Mouse (Mus musculus) limb, embryonic 15.5 days (tissue): ENCODE measurements around the gene Nr1d1. TPM values are rescaled to one million over a fixed set of nuclear protein-coding genes. Genes with fewer than 3 reads are reported as not detected.

Experiments
- ATAC-seq: fragments of 200-750 bp; cut with Nextera tagmentation; 2 replicates; pipeline ENCODE4 v1.8.0; 2017; ENCODE audit warnings: low read depth, moderate TSS enrichment; ENCODE audit not compliant: insufficient number of reproducible peaks, low FRiP score, low TSS enrichment
- H3K27ac ChIP-seq: fragments of 300-500 bp; sonication (generic); 2 replicates; pipeline ENCODE4 v1.5.1; 2015; ENCODE audit warnings: moderate library complexity, mild to moderate bottlenecking, inconsistent platforms
- H3K27me3 ChIP-seq: fragments of 300-500 bp; sonication (generic); 2 replicates; pipeline ENCODE4 v1.6.1; 2015; ENCODE audit warnings: inconsistent platforms
- H3K36me3 ChIP-seq: fragments of 300-500 bp; sonication (generic); 2 replicates; pipeline ENCODE4 v1.6.1; 2015; ENCODE audit warnings: inconsistent platforms
- H3K4me1 ChIP-seq: fragments of 300-500 bp; sonication (generic); 2 replicates; pipeline ENCODE4 v1.6.1; 2015; ENCODE audit warnings: inconsistent platforms
- H3K4me2 ChIP-seq: fragments of 300-500 bp; sonication (generic); 2 replicates; pipeline ENCODE4 v1.6.1; 2015; ENCODE audit warnings: mild to moderate bottlenecking, inconsistent platforms
- H3K4me3 ChIP-seq: fragments of 300-500 bp; sonication (generic); 2 replicates; pipeline ENCODE4 v1.5.1; 2015; ENCODE audit warnings: mild to moderate bottlenecking, inconsistent platforms
- H3K9ac ChIP-seq: fragments of 300-500 bp; sonication (generic); 2 replicates; pipeline ENCODE4 v1.6.1; 2015; ENCODE audit warnings: inconsistent platforms
- H3K9me3 ChIP-seq: fragments of 300-500 bp; sonication (generic); 2 replicates; pipeline ENCODE4 v1.6.1; 2016; ENCODE audit warnings: inconsistent platforms
- WGBS: fragments of 180-500 bp; shearing (Covaris S2); methylation state at CpG from one replicate; pipeline ENCODE4 v1.1.7; 2015; 5-methylcytosine and 5-hydroxymethylcytosine counted together
- polyA plus RNA-seq: library from polyadenylated mRNA; unstranded; fragments of >200 nt; fragmentation: Nextera tagmentation; extraction: Ambion mirVana; gene quantifications from 2 replicates; pipeline ENCODE4 v1.2.1, GENCODE M21; 2015

Gene Nr1d1
- polyA plus RNA-seq, 1 experiment from 2014 or later = 1.2 TPM

DNA sequence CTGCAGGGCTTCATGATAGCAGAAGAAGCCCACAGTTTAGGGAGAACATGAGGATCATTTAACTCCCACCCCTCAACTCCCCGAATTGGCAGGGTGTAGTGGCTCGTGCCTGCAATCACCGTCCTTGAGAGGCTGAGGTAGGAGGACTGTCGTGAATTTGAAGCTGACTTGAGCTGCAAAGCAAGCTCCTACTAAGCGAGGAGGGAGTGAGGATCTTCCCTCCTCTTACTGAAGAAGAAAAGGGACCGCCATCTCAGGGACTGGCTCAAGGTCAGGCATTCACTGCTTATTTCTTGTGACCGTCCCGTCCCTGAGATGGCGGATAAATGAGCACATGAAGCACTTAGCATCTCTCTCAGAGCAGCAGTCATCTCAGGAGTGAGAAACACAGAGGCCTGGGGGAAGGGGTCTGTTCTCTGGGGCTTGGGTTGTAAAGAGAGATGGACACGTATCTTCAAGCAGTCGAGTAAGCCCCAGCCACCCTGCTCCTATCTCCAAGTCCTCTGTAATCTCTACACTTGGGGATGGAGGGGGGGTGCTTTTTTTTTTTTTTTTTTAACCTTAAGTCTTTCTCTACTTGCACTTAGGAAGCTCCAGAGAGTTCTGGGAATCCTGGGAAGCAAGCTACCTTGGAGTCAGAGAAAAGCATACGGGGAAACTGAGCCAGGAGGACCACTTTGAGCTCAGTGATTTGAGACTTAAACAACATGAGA, 1.1 kb upstream of the Nr1d1 start:
- Histone ChIP-seq H3K9me3 (no peaks in the 10 kb centered on the region), H3K9ac (no peak overlapping the region), H3K4me3 (no peak overlapping the region; the same call in 1 of the 2 replicates), H3K4me2 (peak overlapping the region; percentile 87), H3K36me3 (0 out of 2 replicates have a peak, but pooled peaks cover 3% of the 10 kb centered on the region), H3K27ac (peak overlapping the region; percentile 89), H3K4me1 (peaks cover 62% of the 10 kb centered on the region), H3K27me3 (no peaks in the 10 kb centered on the region)
- ATAC-seq = no peak
- WGBS = 44% methylated on average over 12 of the region's 12 CpGs

- Histone ChIP-seq H3K27me3 (no peaks in the 10 kb centered on the region), H3K9me3 (no peaks in the 10 kb centered on the region), H3K27ac (peak overlapping the region; percentile 89), H3K4me3 (peak overlapping the region; percentile 37), H3K4me1 (peaks cover 62% of the 10 kb centered on the region), H3K36me3 (peaks cover 6% of the 10 kb centered on the region; the same call in 1 of the 2 replicates), H3K9ac (no peak overlapping the region), H3K4me2 (peak overlapping the region; percentile 87)
- 4% methylated on average over 15 of the region's 15 CpGs for WGBS
- peak; percentile 66 for ATAC-seq
Measured at GRCm38 (mm10) chr11:98775348-98776051, 367 bp upstream of the Nr1d1 start.

GRCm38 (mm10) chr11:98773635-98774295, 1.4 kb downstream of the Nr1d1 start:
- H3K9ac ChIP-seq = no peak overlapping the region; the same call in 1 of the 2 replicates
- peaks cover 64% of the 10 kb centered on the region for H3K4me1 ChIP-seq
- H3K36me3 ChIP-seq = peaks cover 22% of the 10 kb centered on the region
- H3K4me2 ChIP-seq = peak overlapping the region; percentile 87
- peak; percentile 76 for ATAC-seq
- no peaks in the 10 kb centered on the region for H3K27me3 ChIP-seq
- peak overlapping the region; percentile 35 for H3K27ac ChIP-seq
- WGBS = under 1% methylated on average over 36 of the region's 37 CpGs
- H3K9me3 ChIP-seq = no peaks in the 10 kb centered on the region
- H3K4me3 ChIP-seq = peak overlapping the region; percentile 37

- H3K4me2 ChIP-seq = 0 out of 2 replicates have a peak overlapping the region, but pooled peaks have one; percentile 10
Measured at GRCm38 (mm10) chr11:98772667-98773171, 2.4 kb downstream of the Nr1d1 start.

DNA sequence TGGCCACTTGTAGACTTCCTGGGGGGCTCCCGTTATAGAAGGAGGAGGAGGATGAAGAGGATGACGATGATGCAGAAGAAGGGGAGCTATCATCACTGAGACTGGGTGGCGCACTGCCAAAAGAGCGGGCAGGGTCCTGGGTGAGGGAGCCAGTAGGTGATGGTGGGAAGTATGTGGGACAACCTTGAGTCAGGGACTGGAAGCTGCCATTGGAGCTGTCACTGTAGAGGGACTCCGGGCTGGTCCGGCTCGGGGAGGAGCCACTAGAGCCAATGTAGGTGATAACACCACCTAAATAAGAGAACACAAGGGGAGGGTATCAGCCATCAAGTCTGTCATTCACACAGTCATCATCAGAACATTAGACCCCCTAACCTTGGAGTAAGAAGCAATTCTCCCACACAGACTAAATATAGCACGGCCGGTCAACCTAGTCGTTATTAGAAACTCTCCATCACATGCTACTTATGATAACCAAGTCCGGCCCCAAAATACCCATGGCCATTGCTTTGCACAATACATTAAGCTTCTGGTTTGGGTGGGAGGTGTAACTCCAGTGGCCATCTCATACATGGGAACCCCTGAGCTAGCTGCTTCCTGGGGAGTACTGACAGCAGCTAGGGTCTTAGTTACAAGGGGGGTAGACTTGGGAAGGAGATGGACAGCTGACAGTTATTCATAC, 3.1 kb downstream of the Nr1d1 start:
- H3K4me1 ChIP-seq = peaks cover 71% of the 10 kb centered on the region
- WGBS = 89% methylated on average over 11 of the region's 11 CpGs
- H3K36me3 ChIP-seq = peaks cover 29% of the 10 kb centered on the region
- no peak overlapping the region for H3K9ac ChIP-seq
- no peak for ATAC-seq
- H3K27ac ChIP-seq = 0 out of 2 replicates have a peak overlapping the region, but pooled peaks have one; percentile 3
- H3K4me2 ChIP-seq = no peak overlapping the region
- H3K27me3 ChIP-seq = no peaks in the 10 kb centered on the region
- H3K4me3 ChIP-seq = no peak overlapping the region
- no peaks in the 10 kb centered on the region for H3K9me3 ChIP-seq

More at GRCm38 (mm10) chr11:98772667-98773171, 2.4 kb downstream of the Nr1d1 start:
- H3K27me3 ChIP-seq = no peaks in the 10 kb centered on the region
- peaks cover 70% of the 10 kb centered on the region for H3K4me1 ChIP-seq
- no peak overlapping the region for H3K4me3 ChIP-seq
- 41% methylated on average over 8 of the region's 8 CpGs for WGBS
- H3K9me3 ChIP-seq = no peaks in the 10 kb centered on the region
- peaks cover 29% of the 10 kb centered on the region for H3K36me3 ChIP-seq
- no peak for ATAC-seq
- 0 out of 2 replicates have a peak overlapping the region, but pooled peaks have one; percentile 3 for H3K27ac ChIP-seq
- no peak overlapping the region for H3K9ac ChIP-seq

DNA sequence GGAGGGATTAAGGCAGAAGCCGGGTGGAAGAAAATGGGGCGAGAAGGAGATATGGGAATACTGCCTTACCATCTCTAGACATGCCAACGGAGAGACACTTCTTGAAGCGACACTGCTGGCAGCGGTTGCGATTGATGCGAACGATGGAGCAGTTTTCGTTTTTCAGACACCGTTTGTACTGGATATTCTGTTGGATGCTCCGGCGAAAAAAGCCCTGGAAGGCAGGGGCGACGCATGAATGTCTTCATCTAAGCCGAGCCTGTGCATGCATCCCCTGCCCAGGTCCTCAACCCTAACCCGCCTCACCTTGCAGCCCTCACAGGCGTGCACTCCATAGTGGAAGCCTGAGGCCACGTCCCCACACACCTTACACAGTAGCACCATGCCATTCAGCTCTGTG, 4.0 kb downstream of the Nr1d1 start:
- 94% methylated on average over 18 of the region's 18 CpGs for WGBS
- Histone ChIP-seq H3K27me3 (no peaks in the 10 kb centered on the region), H3K9me3 (no peaks in the 10 kb centered on the region), H3K27ac (no peak overlapping the region), H3K36me3 (peaks cover 31% of the 10 kb centered on the region), H3K9ac (no peak overlapping the region), H3K4me2 (no peak overlapping the region), H3K4me3 (no peak overlapping the region), H3K4me1 (peaks cover 71% of the 10 kb centered on the region)
- no peak for ATAC-seq

- Histone ChIP-seq H3K9ac (no peak overlapping the region), H3K4me3 (no peak overlapping the region), H3K36me3 (peaks cover 35% of the 10 kb centered on the region), H3K4me1 (peaks cover 71% of the 10 kb centered on the region), H3K4me2 (no peak overlapping the region), H3K9me3 (no peaks in the 10 kb centered on the region), H3K27ac (no peak overlapping the region), H3K27me3 (no peaks in the 10 kb centered on the region)
- WGBS = 91% methylated on average over 26 of the region's 26 CpGs
- no peak for ATAC-seq
Measured at GRCm38 (mm10) chr11:98770096-98770975, 4.8 kb downstream of the Nr1d1 start.

GRCm38 (mm10) chr11:98769007-98769954, 5.9 kb downstream of the Nr1d1 start:
- H3K4me2 ChIP-seq = 0 out of 2 replicates have a peak overlapping the region, but pooled peaks have one; percentile 27
- 88% methylated on average over 25 of the region's 25 CpGs for WGBS
- no peaks in the 10 kb centered on the region for H3K27me3 ChIP-seq
- H3K27ac ChIP-seq = peak overlapping the region; percentile 70; the same call in 1 of the 2 replicates
- no peak for ATAC-seq
- H3K9ac ChIP-seq = no peak overlapping the region
- H3K9me3 ChIP-seq = no peaks in the 10 kb centered on the region
- H3K36me3 ChIP-seq = peaks cover 44% of the 10 kb centered on the region
- H3K4me3 ChIP-seq = no peak overlapping the region
- H3K4me1 ChIP-seq = peaks cover 64% of the 10 kb centered on the region

DNA sequence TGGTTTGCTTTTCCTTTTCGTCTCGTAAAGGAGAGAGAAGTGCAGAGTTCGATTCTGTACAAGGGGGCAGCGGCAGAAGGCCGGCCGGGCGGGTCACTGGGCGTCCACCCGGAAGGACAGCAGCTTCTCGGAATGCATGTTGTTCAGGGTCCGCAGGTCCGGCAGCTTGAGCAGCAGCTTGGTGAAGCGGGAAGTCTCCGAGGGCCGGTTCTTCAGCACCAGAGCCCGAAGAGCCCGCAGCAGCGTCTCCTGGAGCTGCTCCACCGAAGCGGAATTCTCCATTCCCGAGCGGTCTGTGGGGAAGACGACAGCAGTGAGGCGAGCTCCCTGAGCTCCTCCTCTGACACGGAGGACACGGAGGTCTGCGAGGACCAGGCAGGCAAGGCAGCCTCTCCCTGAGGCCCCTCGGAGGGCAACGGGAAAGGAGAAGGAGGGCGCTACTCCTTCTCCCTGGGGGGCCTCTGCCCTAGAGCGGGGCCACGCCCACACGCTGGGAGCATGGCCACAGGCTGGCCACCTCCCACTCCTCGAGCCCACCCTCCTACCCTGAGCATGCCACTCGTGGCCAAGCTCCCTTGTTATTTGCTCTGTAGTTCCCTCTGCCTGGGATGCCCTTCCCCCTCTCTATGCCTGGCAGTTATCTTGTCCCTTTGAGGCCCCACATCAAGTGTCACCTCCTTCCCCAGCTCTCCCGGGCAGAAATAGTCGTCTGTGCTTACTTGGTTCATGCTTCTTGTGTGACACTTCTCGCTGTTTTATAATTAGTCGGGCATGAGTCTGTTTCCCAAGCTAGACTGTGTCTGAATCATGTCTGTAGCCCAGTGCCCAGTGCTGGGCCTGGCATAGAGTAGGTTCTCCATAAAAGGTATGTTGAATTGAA, 6.8 kb downstream of the Nr1d1 start:
- H3K4me3 ChIP-seq = peak overlapping the region; percentile 13; the same call in 1 of the 2 replicates
- no peak overlapping the region for H3K9ac ChIP-seq
- WGBS = 31% methylated on average over 39 of the region's 39 CpGs
- H3K27ac ChIP-seq = peak overlapping the region; percentile 70
- no peaks in the 10 kb centered on the region for H3K9me3 ChIP-seq
- peak overlapping the region; percentile 27 for H3K4me2 ChIP-seq
- peaks cover 52% of the 10 kb centered on the region for H3K36me3 ChIP-seq
- no peak for ATAC-seq
- no peaks in the 10 kb centered on the region for H3K27me3 ChIP-seq
- peaks cover 59% of the 10 kb centered on the region for H3K4me1 ChIP-seq
